Mouse (Mus musculus): ENCODE results near the gene Atp10b.

The Atp10b gene

DNA sequence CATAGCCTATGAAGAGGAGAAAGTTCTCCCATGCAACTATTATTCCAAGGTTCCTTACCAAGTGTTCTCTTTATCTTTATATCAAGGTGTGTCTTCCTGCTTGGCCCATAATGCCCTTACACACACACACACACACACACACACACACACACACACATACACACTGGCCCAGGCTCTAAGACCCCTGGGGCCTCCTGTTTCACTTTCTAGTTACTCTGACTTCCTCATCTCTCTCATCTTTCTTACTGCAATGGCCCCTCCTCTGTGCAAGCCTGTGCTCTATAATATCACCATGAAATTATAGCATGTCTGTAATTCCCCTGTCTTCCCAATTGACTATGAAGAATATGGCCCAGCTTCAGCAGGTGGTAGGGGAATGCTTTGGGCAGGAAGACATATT, 49.7 kb downstream of the Atp10b start:
- DNase-seq (ENCODE audit: low spot score in 2 of 2): no peak

DNA sequence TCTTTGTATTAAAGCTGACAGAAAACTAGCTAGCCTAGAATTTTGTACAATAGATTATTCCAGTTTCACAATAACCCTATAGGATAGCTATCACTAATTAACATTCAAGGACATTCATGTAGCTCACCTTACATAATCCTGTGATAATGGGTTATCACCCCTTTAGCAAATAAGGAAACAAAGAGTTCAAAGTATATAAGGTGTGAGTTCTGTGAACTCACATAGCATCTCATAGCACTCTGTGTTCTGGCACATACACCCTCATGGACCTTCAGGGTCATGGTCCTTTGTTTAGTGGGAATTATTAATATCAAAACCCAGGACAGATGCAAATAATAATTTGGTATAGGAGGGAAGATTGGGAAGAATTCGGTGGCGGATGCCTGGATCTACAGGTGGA, 50.4 kb downstream of the Atp10b start:
- DNase-seq (ENCODE audit: low spot score in 2 of 2): no peak

DNA sequence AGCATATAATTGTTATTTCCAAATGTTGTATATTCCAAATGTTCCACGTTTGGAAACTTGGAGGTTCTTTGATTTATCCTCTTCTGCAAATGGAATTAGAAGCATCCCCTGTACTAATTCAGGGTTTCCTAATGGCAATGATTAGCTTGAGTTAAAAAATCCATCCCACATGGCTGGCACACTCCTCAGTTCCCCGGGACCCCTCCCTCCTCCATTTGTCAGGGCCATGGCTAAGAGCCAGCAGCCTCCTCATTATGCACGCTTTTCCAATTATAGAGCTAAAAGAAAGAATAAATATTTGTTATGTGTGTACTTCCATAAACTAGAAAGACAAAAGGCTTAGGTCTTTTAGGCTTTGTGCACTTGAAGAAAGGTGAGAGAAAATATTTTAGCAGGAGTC, 53.9 kb downstream of the Atp10b start:
- no peak for DNase-seq (ENCODE audit: low spot score in 2 of 2)

DNA sequence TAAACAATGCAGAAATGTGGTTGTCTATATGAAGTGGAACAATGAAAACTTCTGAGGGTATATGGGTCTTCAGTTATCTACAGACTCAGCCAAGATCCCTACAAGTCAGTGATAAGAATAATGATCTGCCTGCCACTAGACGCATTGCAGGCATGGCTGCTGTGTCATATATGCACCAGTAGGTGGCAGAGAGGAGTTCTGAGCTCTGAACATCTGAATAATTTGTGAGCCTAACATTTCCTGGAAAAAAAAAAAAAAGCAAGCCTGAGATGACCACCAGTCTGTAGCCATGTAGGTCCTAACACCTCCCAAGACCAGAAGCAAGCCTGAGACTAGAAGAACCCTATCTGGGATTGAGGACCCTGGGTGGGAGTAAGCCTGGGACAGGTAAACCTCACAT, 63.5 kb downstream of the Atp10b start:
- no peak for DNase-seq (ENCODE audit: low spot score in 2 of 2)

DNA sequence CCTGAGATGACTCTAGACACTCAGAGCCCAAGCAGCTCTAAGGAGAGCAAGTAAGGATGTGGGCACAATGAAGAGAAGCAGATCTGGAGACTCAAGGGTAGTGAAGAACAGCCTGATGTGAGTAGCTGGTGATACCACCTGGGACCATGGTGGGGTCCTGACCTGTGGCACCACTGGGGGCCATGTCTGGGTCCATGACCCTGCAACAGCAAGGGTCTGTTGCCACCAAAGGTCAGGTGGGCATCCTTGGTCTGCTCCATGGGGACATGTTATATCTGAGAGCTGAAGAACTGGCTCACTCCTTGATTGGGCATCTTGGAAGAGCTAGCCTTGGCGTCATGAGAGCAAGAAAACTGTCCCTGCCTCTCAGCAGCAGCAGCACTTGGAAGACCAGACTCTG, 64.1 kb downstream of the Atp10b start:
- DNase-seq (ENCODE audit: low spot score in 2 of 2): no peak

DNA sequence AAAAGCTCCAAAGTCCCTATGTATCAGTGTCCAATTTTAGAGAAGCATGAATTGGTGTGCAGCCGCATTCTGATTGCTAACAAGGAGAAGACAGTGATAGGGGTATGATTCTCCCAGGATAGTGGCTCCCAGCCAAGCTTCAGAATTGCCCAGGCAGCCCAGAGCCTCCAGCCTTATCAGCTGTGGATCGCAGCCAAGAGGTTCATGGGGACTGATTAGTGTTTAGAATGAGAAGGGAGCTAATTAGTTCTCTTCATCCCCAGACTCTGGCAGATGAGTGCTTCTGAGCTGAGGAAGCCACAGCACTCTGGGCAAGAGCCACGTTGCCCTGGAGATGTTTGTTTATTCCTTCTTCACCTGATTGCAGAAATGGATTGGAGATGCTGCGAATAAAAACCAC, 67.3 kb downstream of the Atp10b start:
- DNase-seq (ENCODE audit: low spot score in 2 of 2): no peak

DNA sequence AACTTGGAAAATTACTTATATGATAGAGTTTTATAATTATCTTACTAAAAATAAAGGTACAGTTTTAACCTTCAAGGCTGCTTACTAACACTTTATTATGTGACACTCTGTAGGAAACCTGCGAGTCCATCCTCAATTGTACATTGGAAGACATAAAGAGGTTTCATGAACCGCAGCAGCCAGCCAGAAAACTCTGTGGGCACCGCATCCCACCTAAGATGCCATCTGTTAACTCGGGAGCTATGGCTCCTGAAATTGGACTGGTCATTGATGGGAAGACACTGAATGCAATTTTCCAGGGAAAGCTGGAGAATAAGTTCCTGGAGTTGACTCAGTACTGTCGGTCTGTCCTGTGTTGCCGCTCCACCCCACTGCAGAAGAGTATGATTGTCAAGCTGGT, 80.6 kb downstream of the Atp10b start:
- no peak for DNase-seq (ENCODE audit: low spot score in 2 of 2)

DNA sequence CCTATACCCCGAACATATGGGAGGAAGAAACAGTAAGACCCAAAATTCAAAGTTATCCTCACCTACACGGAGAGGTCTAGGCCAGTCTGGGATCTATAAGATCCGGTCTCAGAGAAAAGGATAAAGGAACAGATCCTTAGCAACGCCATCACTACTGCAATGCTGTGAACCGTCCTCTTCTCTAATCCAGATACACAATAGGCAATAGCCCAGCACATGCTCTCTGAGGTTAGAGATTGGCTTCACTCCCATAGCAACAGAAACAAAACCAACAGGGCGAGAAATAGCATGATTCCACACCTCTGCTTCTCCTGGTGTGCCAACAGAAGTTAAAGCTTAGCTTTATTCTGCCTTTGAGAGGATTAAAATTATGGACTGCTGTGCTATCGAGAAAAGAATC, 82.4 kb downstream of the Atp10b start:
- no peak for DNase-seq (ENCODE audit: low spot score in 2 of 2)

DNA sequence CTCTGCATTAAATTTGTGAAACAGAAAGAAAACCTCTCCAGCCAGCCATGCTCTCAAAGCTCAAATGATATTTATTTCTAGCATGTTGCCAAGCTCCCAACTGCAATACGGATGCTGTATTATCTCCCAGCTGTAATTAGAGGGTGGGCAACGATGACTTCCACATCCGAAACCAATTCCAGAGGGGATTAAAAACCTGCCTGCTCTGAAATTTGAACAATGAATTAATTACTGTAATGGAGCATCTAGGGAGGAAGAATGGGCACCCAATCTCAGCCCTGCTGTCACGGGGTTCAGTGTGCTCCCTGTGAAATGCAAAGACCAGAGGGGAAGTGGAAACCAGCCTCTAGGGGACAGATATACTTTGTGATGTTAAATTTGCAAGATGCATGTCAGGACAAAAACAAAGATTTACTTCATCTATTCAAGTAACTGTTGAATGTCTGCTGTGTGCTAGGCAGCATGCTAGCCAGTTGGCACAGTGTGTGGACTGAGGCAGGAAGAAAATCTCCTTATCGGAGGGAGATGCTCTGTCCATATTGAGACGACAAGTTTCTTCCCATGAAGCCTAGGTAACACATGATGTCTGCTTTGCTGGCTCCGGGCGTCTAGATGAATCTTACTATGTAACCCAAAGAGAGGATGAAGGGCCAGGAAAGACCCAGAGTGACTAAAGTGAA, 86.8 kb downstream of the Atp10b start:
- DNase-seq (ENCODE audit: low spot score in 2 of 2): no peak

DNA sequence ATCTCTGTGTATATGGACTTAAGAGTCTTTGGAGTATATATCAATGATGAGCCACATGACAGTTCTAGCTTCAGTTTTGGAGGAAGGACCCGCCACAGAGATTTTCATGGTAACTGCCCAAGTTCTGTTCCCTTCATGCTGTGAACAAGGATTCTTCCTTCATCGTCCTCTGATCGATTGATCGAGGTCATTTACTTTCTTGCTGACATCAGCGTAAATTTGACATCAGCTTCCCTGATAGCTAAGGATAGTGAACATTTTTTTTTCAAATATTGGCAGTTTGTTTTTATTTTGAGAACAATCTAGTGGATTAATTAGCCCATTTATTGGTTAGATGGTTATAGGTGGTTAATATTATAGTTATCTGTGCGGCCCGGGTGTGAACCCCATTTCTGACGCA, 90.1 kb downstream of the Atp10b start:
- no peak for DNase-seq (ENCODE audit: low spot score in 2 of 2)

DNA sequence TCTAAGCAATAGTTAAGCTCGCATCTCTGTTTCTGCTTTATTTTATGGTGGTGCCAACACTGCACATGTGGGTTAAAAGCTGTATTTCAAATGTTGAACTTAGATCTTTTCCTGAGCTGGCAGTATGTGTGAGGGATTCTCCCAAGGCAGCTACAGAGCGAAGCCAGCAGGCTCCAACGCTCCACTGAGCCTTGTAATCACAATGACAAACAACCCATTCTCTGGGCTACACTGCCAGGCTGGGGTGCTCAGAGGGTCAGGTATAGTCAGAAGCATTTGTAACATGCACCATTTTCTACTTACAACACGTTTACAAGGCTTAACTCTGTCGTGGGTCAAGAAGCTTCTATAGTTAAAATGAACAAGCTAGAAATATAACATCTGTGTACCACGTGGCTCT, 103.4 kb downstream of the Atp10b start:
- DNase-seq (ENCODE audit: low spot score in 2 of 2): no peak

DNA sequence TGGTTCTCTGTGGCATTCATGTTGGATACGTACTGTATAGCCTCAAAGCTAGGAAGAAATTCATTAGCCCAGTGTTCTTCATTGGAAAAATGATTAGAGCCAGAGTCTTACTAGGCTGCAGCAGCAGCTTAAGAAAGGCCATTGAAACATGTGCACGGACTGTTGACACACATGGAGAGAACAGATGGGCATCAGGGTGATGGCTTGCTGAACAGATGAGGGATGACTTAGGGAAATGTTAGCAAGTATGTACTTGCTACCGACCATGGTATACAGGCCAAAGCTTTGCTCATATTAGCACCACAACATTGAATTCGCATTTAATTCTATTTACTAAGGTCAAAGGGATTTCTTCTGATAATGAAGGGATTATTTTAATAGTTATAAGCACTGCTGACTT, 105.6 kb downstream of the Atp10b start:
- no peak for DNase-seq (ENCODE audit: low spot score in 2 of 2)

DNA sequence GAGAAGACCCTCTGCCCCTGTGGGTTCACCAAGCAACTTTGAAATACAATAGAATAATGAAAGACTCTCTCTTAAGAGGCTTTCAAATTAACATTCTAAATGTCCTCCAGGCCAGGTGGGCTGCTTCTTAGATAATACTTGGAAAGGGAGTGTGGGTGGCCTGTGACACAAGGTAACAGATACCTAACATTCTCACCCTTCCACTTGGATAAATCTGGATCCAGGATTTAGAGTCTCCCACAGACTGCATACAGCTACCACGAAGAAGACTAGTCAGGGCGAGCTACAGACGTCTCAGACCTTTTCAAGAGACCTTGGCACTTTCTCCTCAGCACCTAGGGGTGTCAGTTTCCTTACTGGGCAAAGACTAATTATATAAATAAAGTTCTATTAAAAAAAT, 107.6 kb downstream of the Atp10b start:
- no peak for DNase-seq (ENCODE audit: low spot score in 2 of 2)

DNA sequence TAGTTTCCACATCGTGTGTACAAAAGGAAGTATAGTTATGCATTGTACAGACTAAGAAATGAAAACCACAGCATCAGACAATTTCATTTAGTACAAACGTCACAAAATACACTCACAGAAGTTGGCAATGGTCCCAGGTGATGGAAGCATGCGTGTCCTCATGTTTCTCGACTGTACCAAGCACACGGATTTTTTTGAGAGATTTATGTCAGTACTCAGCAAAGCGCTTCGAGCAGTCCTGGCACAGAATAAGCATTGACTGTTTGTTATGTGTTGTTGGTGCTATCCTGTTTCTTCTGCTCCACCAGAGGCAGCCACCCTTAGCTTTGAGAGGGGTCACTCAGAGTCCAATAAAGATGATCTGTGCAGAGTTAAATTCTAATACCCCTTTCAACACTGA, 108.1 kb downstream of the Atp10b start:
- no peak for DNase-seq (ENCODE audit: low spot score in 2 of 2)

DNA sequence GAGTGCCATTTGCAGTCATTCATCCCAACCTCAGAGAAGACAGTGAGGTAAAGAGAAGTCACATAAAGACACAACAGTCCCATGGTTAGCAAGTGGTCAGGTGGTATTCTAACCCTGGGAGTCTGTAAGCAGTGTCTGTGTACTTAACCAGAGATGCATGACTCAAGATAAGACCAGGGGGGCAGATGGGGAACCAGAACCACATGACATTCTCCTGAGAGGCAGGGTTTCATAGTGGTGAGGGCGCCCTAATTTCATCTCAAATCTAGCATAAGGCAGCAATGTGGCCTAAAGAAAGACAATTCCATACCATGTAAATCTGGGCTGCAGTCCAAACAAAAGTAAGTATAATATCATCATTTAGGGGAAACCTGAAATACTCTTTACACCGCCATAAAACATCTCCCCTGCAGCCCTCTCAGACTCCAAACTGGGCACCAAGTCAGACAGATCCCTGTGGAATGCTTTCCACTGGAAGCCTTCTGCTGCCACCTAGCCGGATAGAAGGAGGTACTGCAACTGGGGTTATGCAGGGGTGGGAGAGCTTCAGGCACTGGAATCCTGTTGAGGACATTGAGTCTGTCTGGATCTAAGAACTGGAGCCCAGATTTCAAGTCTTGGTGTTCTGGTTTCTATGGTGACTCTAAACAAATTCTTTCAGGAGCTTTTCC, 114.0 kb downstream of the Atp10b start:
- peak; percentile 11 to 13 for DNase-seq (ENCODE audit: low spot score in 2 of 2)

DNA sequence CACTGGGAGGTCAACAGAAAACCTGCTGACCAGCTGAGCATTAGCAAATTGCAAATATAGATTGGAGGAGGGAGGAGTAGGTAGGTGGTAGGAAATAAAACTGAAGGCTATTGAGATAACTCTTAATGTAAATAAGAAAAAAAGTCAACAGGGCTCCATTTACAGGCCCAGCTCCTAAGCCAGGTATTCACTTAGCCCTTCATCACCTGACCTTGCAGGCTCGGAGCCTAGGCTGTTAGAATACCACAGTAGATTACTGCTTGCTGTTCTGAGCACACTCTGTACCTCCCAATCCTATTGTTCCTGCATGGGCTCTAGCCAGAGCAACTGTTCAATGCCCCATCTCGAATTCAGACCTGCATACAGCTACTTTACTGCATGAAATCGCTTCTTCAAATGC, 117.8 kb downstream of the Atp10b start:
- DNase-seq (ENCODE audit: low spot score in 2 of 2): no peak

DNA sequence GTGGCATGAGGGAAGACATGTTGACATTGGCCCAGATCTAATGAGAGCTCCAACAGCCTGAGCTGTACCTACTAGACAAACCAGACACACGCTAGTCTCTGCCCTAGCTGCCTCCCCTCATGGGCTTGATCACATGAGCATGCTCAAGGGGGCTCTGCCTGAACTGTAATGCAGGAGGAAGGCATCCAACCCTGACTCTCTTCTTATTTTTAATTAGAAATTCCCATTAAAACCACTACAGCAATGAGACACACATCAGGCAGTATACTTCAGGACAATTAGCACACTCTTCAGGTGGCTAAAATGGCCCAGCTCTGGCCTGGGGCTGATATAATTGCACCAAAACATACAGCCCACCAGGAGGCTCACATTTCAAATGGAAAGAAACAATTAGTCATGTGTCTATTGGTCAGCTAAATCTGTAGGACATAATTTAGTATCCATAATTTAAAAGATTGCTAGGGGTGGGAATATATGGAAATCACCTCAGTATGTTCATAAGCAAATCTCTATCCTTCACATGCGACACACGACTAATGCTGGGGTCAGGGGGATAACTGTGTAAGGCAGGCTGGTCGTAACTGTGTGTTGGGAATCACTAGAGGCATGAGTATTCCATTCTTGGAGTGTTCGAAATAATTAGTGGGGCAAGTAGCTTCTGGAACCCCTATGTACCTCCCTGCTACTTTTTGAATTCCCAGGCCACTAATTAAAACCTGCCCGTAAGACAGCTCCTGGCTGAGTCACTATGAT, 120.0 kb downstream of the Atp10b start:
- no peak for DNase-seq (ENCODE audit: low spot score in 2 of 2)

DNA sequence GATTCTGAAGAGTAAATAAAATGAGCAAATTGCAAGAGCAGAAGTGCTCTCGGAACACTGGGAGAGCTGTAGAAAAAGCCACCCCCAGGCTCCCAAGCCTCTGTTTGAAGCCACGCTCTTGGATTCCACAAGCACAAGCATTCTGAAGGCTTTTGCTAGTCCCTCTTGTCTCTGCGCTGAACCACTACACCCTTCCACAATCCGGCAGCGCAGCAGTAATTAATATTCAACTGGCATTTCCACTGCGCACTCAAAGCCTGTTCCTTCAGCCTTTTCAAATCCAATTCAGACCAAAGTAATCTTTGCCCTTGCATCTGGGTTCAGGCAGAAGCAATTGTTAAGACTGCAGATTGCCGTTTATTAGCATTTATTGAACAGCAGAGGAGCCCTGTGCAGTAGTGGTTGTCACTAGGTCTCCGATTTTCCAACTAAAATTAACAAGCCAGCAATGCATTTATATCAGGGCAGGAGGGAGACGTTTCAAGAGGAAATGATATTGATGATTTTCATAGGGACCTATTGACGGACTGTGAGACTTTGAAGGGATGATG, 120.7 kb downstream of the Atp10b start:
- no peak for DNase-seq (ENCODE audit: low spot score in 2 of 2)

DNA sequence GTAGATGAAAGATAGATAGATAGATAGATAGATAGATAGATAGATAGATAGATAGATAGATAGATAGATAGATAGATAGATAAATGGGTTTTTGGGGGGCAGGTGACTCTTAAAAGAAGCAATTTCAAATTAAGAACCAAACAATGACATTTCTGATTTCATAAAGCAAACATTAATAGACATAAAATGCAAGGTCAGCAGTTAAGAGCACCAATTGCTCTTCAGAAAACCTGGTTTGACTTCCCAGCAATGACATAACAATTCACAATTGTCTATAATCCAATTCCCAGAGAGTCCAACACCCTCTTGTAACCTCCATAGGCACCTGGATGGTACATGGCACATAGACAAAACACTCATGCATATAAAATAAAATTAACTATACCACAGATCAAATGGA, 124.2 kb downstream of the Atp10b start:
- no peak for DNase-seq (ENCODE audit: low spot score in 2 of 2)

DNA sequence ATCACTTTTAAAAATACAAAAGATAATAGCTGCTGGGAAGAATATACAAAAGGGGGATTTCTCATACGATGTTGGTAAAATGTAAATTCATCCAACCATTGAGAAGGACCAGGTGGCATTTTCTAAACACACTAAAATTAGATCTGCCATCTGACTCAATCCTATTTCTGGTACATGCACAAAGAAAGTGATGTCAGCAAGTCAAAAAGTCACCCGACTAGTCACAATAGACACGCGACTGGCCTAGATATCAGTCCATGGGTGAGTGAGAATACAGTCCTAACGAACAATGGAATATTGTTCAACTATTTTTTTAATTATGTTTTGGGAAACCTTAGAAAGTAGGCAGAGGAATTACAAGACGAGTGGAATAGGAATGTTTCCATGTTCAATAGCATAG, 147.9 kb downstream of the Atp10b start:
- DNase-seq (ENCODE audit: low spot score in 2 of 2): no peak

DNA sequence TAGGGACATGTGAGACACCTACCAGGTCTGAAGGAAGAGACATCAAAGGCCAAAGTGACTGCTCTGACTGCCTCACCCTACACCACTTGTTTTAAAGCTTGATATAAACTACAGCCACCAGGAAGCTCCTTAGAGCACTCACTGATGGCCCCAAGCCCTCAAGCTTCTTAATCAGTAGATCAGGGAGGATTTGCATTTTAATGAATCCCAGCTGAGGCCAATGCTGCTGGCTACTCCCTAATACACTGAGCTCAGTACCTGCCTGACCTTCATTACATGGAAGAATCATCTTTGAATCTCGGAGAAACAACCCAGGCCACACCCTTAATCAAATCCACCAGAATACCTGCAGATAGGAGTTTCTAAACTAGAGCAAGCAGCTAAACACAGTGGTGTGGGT, 161.3 kb downstream of the Atp10b start:
- no peak for DNase-seq (ENCODE audit: low spot score in 2 of 2)
